Mouse (Mus musculus): ENCODE data around the gene Mapk11.

GRCm38 (mm10) chr15:89182328-89182741 is 32.9 kb upstream of the Mapk11 start:
- no peak for TF ChIP-seq CTCF (IDR thresholded peaks at IDR 0.05; ENCODE audit: extremely low read depth, insufficient read length, insufficient replicate concordance, low read depth, low read length)
- no peak for TF ChIP-seq POLR2A (IDR thresholded peaks at IDR 0.05; ENCODE audit: low read depth, low read length)

All from small intestine, adult 2 months (tissue).